Mouse (Mus musculus): ENCODE results near the gene Nubp2.

DNA sequence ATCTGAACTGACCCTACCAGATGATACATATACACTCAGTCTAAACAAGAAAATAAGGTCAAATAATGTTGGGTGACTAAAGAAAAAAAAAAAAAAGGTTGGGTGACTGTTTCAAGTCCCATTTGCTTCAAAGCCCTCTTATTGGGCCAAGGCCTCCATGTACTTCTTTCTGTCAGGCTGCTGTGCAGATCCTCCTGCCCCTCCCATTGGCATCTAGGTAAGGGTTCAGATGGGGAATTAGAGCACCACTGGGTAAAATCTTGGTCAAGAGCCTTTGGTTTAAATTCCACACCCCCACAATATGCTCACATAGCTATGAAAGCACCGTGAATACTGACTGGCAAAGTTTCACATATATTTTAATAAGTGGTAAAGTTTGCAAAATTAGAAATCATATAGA, 37.1 kb upstream of the Nubp2 start:
- TF ChIP-seq CTCF (IDR thresholded peaks at IDR 0.05; ENCODE audit: insufficient read depth, low read length) (no peak), POLR2A (IDR thresholded peaks at IDR 0.05; ENCODE audit: borderline replicate concordance, extremely low read depth, low read depth, low read length) (no peak)

Data from lung, adult 2 months (tissue).